Mouse (Mus musculus) heart, embryonic 15.5 days (tissue): ENCODE data around the gene Prkar2b. TPM values are rescaled to one million over a fixed set of nuclear protein-coding genes. Genes with fewer than 3 reads are reported as not detected.

ENCODE experiments used
- ATAC-seq: fragments of 200-750 bp; cut with Nextera tagmentation; replicated peaks from 2 replicates; pipeline ENCODE4 v1.8.0; 2017; ENCODE audit warnings: low read depth, moderate TSS enrichment; ENCODE audit not compliant: insufficient number of reproducible peaks, insufficient read depth, low FRiP score
- H3K27ac ChIP-seq: fragments of 300-500 bp; sonication (generic); 2 replicates; pipeline ENCODE4 v1.5.1; 2015; ENCODE audit warnings: mild to moderate bottlenecking, inconsistent platforms
- H3K27me3 ChIP-seq: fragments of 300-500 bp; sonication (generic); 2 replicates; pipeline ENCODE4 v1.6.1; 2015; ENCODE audit warnings: inconsistent platforms
- H3K36me3 ChIP-seq: fragments of 300-500 bp; sonication (generic); 2 replicates; pipeline ENCODE4 v1.6.1; 2015; ENCODE audit warnings: mild to moderate bottlenecking, inconsistent platforms
- H3K4me1 ChIP-seq: fragments of 300-500 bp; sonication (generic); replicated peaks from 2 replicates; pipeline ENCODE4 v1.6.1; 2015; ENCODE audit warnings: inconsistent platforms
- H3K4me2 ChIP-seq: fragments of 300-500 bp; sonication (generic); 2 replicates; pipeline ENCODE4 v1.6.1; 2015; ENCODE audit warnings: inconsistent platforms, mild to moderate bottlenecking, moderate library complexity
- H3K4me3 ChIP-seq: fragments of 300-500 bp; sonication (generic); 2 replicates; pipeline ENCODE4 v1.5.1; 2015; ENCODE audit warnings: mild to moderate bottlenecking, inconsistent platforms
- H3K9ac ChIP-seq: fragments of 300-500 bp; sonication (generic); 2 replicates; pipeline ENCODE4 v1.6.1; 2015; ENCODE audit warnings: mild to moderate bottlenecking, inconsistent platforms
- H3K9me3 ChIP-seq: fragments of 300-500 bp; sonication (generic); replicated peaks from 2 replicates; pipeline ENCODE4 v1.6.1; 2016; ENCODE audit warnings: inconsistent platforms
- WGBS: fragments of 180-500 bp; shearing (Covaris S2); methylation state at CpG from one replicate; pipeline ENCODE4 v1.1.7; 2015; ENCODE audit warnings: mixed read lengths; 5-methylcytosine and 5-hydroxymethylcytosine counted together
- polyA plus RNA-seq: library from polyadenylated mRNA; unstranded; fragments of >200 nt; fragmentation: Nextera tagmentation; extraction: Ambion mirVana; gene quantifications from 2 replicates; pipeline ENCODE4 v1.2.1, GENCODE M21; 2015

Gene Prkar2b
- polyA plus RNA-seq, 1 experiment from 2014 or later: 10.2 TPM

DNA sequence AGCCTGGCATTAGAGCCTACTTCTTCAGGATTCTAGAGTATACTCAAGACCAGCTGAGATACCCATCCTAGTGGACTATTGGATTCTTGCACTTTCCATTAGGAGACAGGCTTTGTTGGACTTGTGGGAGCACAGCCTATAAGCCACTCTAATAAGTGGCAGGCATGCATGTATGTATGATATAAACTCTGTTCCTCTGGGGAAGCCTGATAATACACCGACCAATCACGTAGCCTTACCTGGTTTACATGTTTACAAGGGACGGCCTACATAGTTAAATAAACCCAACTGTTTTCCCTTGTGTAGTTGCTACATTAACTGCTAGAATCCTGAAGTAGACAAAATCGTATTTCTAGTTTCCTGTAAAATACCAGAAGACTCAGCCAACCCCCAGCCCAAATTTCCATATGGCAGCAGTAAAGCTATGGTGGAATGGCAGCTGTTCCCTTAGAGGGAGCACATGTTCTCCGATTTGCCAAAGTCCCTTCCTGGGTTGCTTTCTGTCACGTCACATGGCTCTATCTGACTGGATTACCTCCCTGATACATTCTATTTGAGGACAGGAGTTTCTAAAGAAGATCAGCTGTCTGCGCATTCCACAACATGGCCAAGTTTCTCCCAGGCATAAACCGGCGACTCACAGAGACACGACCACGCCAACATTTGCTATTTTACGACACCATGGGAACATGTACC lies 95.4 kb downstream of the Prkar2b start:
- Histone ChIP-seq H3K36me3 (no peaks in the 10 kb centered on the region), H3K4me3 (no peak overlapping the region), H3K27me3 (no peaks in the 10 kb centered on the region), H3K4me1 (peaks cover 9% of the 10 kb centered on the region), H3K4me2 (no peak overlapping the region), H3K9ac (no peak overlapping the region), H3K27ac (no peak overlapping the region), H3K9me3 (no peaks in the 10 kb centered on the region)
- WGBS: 85% methylated on average over 12 of the region's 12 CpGs
- no peak for ATAC-seq

DNA sequence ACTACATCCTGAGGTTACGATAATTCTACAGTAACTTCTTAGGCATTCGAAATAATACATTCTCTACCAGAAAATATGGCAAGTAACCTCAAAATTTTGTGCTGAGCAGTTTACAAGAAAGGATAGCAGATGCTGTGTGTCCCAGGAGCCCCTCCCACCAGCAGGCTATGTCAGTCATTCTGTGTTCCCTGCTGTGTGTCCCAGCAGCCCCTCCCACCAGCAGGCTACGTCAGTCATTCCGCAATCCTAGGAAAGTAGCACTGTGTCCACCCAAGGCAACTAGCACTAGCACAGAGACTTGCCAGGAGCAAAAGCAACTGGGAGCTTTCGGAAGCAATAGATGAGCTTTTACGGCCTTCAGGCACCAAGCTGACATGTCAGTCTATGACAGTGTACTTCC lies 97.0 kb downstream of the Prkar2b start:
- Histone ChIP-seq H3K4me2 (no peak overlapping the region), H3K36me3 (no peaks in the 10 kb centered on the region), H3K4me3 (no peak overlapping the region), H3K9ac (no peak overlapping the region), H3K27me3 (no peaks in the 10 kb centered on the region), H3K27ac (no peak overlapping the region), H3K4me1 (peaks cover 5% of the 10 kb centered on the region), H3K9me3 (no peaks in the 10 kb centered on the region)
- WGBS: 86% methylated on average over 6 of the region's 6 CpGs
- ATAC-seq: no peak

DNA sequence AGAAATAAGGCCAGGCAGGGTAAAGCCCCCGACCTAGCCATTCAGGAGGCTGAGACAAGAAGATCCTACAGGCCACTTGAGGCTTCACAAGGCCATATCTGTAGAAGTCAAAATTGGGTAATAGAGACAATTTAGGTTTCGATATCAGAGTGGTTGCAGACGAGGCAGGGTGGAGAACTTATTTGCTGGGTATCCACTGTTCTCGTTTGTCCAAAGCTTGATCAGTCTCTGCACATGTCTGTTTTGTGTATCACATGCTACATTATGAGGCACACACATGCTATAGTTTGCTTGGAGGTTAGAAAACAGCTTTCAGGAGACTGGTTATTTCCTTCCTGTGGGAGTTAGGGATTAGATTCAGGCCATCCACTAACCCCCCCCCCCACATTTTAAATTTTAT lies 105.3 kb downstream of the Prkar2b start:
- no peak overlapping the region for H3K9ac ChIP-seq
- no peaks in the 10 kb centered on the region for H3K9me3 ChIP-seq
- ATAC-seq: no peak
- no peaks in the 10 kb centered on the region for H3K27me3 ChIP-seq
- 76% methylated on average over 4 of the region's 4 CpGs for WGBS
- H3K4me1 ChIP-seq: peaks cover 9% of the 10 kb centered on the region
- no peaks in the 10 kb centered on the region for H3K36me3 ChIP-seq
- no peak overlapping the region for H3K27ac ChIP-seq
- no peak overlapping the region for H3K4me3 ChIP-seq
- H3K4me2 ChIP-seq: no peak overlapping the region

DNA sequence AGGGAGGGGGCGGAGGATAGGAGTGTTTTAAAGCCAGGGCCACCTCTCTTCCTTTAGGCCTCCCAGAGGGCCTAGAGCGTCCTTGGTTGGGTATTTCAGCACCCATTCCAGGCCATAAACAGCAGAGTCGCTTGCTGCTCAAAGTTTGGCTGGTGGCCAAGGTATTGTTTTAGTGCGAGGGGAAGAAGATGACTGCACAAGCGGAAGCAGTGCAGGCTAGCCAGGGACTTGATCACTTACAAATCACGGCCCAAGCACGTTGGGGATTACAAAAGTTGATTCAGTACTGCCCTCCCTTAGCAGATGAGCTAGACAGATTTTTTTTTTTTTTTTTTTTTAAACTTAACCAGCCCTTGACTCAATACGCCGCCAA lies 110.5 kb downstream of the Prkar2b start:
- H3K36me3 ChIP-seq: no peaks in the 10 kb centered on the region
- peak overlapping the region; percentile 54 for H3K4me3 ChIP-seq
- no peaks in the 10 kb centered on the region for H3K27me3 ChIP-seq
- H3K9me3 ChIP-seq: no peaks in the 10 kb centered on the region
- H3K9ac ChIP-seq: peak overlapping the region; percentile 31; the same call in 1 of the 2 replicates
- H3K4me1 ChIP-seq: peaks cover 14% of the 10 kb centered on the region
- peak overlapping the region; percentile 74 for H3K4me2 ChIP-seq
- 7% methylated on average over 9 of the region's 9 CpGs for WGBS
- ATAC-seq: no peak
- H3K27ac ChIP-seq: peak overlapping the region; percentile 92

DNA sequence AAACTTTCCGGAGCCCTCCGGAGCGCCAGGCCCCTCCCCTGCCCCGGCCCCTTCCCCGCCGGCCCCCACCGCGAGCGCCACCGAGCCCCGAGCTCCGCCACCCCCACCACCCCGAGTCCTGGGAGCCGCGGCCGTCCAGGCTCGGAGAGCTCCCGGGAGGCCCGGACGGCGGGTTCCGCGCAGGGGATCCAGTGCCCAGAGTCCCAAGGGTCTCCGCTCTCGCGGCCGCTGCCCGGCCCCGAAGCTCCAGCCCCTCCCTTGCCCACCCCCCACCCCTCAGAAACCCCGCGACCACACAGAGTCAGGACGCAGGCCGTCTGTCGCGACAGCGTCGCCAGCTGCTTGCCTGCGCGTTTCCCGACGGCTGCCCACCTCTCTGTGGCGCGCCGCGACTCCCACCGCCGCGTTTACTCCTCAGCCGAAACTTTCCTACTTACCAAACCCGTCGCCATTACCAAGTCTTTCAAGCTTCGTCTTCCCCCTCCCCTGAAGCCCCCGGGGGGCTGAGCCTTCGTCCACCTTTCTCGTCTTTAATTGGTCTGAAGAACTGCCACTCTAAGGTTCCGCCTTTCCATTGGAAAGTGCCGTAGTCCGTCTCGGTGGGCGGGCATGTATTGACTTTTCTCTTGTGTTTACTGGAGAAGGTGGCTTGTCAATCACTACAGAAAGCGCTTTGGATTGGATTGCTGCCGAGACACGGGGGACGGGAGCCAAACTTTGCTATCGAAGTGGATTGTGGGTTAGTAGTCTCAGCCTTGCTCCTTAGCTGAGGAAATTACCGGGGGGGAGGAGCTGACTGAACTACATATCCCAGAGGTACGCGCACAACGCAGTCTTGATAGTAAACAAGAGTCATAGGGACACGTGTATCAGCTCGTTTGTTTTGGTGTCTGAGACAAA lies 111.1 kb downstream of the Prkar2b start, which contains the start of gene Hbp1:
TSS of gene Hbp1 (minus strand) at position 777 of the 900 bp plus-strand sequence.
- peak; percentile 95 for ATAC-seq
- H3K4me3 ChIP-seq: peak within 1 kb of the TSS; percentile 97
- no peaks in the 10 kb centered on the region for H3K27me3 ChIP-seq
- peak within 1 kb of the TSS; percentile 99 for H3K27ac ChIP-seq
- H3K4me1 ChIP-seq: peaks cover 14% of the 10 kb centered on the region
- no peaks in the 10 kb centered on the region for H3K36me3 ChIP-seq
- H3K9ac ChIP-seq: peak within 1 kb of the TSS; percentile 94
- H3K9me3 ChIP-seq: no peaks in the 10 kb centered on the region
- WGBS: 1% methylated on average over 60 of the region's 71 CpGs
- H3K4me2 ChIP-seq: peak within 1 kb of the TSS; percentile 74

DNA sequence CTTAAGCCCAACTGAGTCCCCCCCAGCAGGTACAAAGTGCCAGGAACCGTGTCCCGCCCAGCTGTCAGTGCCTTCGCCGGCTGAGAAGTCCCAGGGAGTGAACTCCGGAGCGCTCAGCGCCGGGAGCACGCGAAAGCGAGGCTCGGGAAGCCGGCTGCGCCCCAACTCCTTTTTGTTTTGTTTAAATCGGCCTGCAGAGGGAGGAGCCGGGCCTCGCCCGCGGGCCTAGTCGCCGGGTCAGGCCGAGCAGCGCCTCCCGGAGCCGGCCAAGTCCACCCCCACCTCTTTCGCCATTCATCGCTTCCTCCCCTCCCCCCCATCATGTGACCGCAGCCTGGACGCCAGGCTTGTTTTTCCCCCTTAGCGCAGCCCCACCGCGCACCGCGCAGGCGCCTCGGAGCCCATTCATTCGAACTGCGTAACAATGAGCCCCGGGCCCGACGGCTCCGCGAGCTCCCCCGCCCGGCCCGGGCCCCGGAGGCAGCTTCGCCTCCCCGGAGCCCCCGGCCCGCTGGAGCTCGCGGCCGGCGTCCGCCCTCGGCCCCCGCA lies 111.8 kb downstream of the Prkar2b start:
- H3K4me3 ChIP-seq: peak overlapping the region; percentile 97
- under 1% methylated on average over 41 of the region's 58 CpGs for WGBS
- peak; percentile 77 for ATAC-seq

DNA sequence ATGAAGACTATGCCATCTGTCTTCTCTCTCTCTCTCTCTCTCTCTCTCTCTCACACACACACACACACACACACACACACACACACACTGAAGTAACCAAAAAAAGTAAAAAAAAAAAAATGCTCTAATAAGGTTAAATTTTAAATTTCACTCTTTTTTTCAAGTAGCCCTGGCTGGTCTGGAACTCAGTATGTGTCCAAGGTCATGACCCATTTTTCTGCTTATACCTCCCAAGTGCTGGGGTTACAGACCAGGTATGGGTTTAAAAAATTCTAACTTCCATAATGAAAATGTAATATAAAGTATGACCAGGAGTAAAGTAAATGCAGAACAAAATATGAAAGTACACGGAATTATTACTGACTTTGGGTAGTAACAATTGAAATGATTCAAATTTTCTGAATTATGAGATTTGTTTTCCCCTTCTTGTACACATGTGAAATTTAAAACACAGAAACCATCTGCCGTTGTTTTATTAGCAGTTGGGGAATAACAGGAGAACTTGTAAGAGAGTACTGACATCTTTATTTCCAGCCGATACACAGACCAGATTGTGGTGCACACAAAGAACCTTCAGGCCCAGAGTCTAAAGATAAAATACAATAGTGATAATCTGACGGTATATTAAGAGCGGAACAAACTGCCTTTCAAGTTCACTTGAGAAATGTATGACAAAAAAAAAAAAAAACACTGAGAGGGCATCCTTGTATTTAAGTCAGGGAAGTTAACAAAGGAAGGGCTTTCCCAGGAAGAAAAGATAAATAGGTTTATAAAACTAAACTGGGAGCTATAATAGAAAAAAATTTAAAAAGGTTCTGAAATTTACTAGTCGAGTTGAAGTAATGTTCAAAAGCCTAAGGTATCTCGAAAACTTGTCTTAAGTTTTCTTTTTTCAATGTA lies 112.7 kb downstream of the Prkar2b start:
- Histone ChIP-seq H3K4me3 (peak overlapping the region; percentile 97), H3K4me2 (peak overlapping the region; percentile 65), H3K4me1 (peaks cover 14% of the 10 kb centered on the region), H3K27me3 (no peaks in the 10 kb centered on the region), H3K9me3 (no peaks in the 10 kb centered on the region), H3K9ac (peak overlapping the region; percentile 94), H3K36me3 (peaks cover 2% of the 10 kb centered on the region; the same call in 1 of the 2 replicates), H3K27ac (peak overlapping the region; percentile 99)
- no peak for ATAC-seq
- WGBS: 22% methylated on average over 7 of the region's 7 CpGs

More for the DNA sequence above, 111.8 kb downstream of the Prkar2b start:
- H3K4me1 ChIP-seq: peaks cover 14% of the 10 kb centered on the region
- peak overlapping the region; percentile 65 for H3K4me2 ChIP-seq
- no peaks in the 10 kb centered on the region for H3K9me3 ChIP-seq
- peak overlapping the region; percentile 99 for H3K27ac ChIP-seq
- H3K9ac ChIP-seq: peak overlapping the region; percentile 94
- H3K27me3 ChIP-seq: no peaks in the 10 kb centered on the region
- H3K36me3 ChIP-seq: no peaks in the 10 kb centered on the region

DNA sequence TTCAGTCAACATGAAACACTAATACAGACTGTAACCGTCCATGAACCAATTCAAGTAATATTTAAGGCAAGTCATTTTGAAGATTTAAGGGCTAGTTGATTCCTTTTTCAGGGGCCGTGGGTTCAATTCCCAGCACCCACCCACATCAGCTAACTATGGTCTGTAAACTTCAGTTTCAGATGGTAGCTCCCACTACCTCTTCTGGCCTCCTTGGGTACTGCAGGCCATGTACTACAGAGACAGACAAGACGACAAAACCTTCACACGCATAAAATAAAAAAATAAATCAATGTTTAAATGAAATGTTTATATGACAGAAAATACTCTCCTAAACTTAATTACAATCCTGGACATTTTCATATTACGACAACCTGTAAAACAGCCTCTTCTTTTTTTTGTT lies 113.6 kb downstream of the Prkar2b start:
- no peak overlapping the region for H3K4me3 ChIP-seq
- ATAC-seq: no peak

DNA sequence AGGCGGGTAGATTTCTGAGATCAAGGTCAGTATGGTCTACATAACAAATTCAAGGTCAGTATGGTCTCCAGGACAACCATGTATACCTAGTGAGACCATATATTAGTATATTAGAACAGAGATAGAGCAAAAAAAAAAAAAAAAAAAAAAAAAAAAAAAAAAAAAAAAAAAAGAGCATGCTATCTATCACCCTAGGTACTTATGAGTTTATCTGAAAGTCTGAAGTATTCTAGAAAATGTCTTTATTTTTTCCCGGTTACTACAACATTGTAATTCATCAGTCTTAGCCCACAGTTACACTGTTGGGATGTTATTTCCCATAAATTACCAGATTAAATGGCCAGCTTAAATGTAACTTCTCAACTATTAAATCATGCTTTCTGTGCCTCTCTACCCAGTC lies 116.7 kb downstream of the Prkar2b start:
- no peaks in the 10 kb centered on the region for H3K9me3 ChIP-seq
- no peak overlapping the region for H3K9ac ChIP-seq
- peaks cover 3% of the 10 kb centered on the region; the same call in 1 of the 2 replicates for H3K4me1 ChIP-seq
- H3K4me2 ChIP-seq: no peak overlapping the region
- no peak overlapping the region for H3K4me3 ChIP-seq
- H3K27me3 ChIP-seq: no peaks in the 10 kb centered on the region
- peaks cover 33% of the 10 kb centered on the region for H3K36me3 ChIP-seq
- 85% methylated on average over 2 of the region's 2 CpGs for WGBS
- no peak overlapping the region for H3K27ac ChIP-seq
- no peak for ATAC-seq

More for the DNA sequence above, 113.6 kb downstream of the Prkar2b start:
- no peaks in the 10 kb centered on the region for H3K27me3 ChIP-seq
- WGBS: 93% methylated on average over 5 of the region's 5 CpGs
- H3K27ac ChIP-seq: no peak overlapping the region
- H3K36me3 ChIP-seq: peaks cover 11% of the 10 kb centered on the region
- 0 out of 2 replicates have a peak overlapping the region, but pooled peaks have one; percentile 21 for H3K4me2 ChIP-seq
- peaks cover 14% of the 10 kb centered on the region for H3K4me1 ChIP-seq
- no peaks in the 10 kb centered on the region for H3K9me3 ChIP-seq
- no peak overlapping the region for H3K9ac ChIP-seq

DNA sequence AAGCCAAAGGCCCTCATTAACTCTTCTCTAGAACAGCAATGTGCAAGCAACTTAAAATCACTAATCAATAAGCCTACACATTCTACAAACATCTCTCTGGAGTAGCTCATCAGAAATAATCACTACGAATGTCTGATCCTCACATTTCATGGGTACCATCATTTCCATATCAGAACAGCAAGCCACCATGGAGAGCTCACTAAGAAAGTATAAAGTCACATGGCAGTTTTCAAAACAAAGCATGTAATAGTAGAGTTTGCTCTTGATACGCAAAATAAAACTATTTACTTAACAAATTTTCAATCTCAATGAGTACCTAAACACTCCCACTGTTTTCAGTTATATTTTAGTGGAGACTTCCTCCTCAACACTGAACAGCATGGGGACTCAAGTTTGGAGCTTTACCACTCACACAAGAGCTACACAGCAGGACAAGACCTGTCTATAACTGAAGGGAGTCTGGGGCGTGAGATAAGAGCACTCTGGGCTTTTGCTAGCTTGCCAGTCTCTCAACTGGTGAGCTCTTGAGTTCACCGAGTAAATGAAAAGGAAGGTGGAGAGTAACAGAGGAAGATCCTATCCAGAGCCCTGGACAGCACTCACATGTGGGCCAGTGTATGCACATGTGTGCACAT lies 118.0 kb downstream of the Prkar2b start:
- 75% methylated on average over 4 of the region's 4 CpGs for WGBS
- ATAC-seq: no peak
- Histone ChIP-seq H3K4me2 (no peak overlapping the region), H3K36me3 (peaks cover 45% of the 10 kb centered on the region), H3K27me3 (no peaks in the 10 kb centered on the region), H3K9me3 (no peaks in the 10 kb centered on the region), H3K4me1 (peaks cover 3% of the 10 kb centered on the region; the same call in 1 of the 2 replicates), H3K9ac (no peak overlapping the region), H3K4me3 (no peak overlapping the region), H3K27ac (no peak overlapping the region)
